Mouse (Mus musculus): ENCODE data around the gene Mrpl14. TPM values are rescaled to one million over a fixed set of nuclear protein-coding genes. Genes with fewer than 3 reads are reported as not detected.

The Mrpl14 gene
- polyA plus RNA-seq, 1 experiment from 2014 or later, result 102 TPM

DNA sequence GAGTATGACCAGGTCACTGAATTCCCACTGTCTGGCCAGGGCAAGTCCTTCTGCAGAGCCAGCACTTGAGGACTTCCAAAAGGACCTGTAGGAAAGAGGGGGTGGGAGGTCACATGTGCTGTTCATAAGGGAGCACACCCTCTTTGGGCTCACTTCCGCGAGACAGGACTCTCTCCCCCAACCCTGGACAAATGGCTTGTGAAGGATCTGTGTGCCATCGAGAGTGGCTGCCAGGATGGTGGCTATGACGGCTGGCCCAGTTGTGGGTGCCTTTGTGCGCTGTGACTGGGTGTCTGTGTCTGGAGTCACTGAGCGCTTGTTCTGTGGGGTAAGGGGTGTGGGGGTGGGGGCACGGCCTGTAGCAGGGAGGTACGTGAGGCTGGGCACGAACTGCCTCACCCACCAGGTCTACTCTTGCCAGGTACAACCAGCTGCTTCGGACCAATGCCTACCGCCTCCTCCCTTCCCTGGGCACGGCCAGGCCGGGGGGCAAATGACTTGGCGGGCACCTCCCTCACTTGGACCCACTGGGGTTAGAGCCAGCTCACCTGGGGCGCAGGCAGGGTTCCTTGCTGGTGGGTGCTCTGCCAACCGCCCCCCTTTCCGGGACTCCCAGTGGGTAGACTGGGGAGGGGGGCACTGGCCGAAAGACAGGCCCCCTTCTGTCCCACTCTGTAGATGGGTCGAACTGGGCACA lies 47.1 kb downstream of the Mrpl14 start:
- no peak for DNase-seq (ENCODE audit: low spot score)
- H3K4me1 ChIP-seq (ENCODE audit: control insufficient read depth, insufficient read depth, low read length), result peaks cover 27% of the 10 kb centered on the region
- H3K27ac ChIP-seq (ENCODE audit: low read depth, low read length), result no peak overlapping the region

DNA sequence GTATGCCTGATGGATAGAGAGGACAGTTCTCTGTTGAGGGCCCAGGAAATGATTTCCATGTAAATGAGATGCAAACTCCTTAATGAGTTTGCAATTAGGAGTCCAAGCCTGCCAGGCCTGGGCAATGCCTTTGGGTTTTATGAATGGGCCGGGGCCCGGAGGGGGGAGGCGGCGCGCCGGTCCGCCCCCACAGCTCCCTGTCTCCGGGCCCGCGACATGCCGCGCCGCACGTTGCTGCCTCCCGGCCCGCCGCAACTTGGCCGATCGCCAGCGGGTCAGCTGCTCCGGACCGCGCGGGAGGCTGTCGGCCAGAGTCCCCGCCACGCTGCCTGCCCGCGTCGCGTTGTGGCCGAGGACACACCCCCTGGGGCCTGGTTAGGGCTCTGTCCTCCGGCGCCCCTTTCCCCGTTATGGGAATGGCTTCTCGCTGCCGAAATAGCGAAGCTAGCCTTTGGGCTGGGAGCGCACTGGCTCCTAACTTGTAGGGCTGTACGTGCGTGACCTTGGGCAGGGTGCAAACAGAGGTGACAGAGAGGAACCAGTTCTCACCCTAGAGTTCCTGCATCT lies 47.7 kb downstream of the Mrpl14 start, which contains the start of gene 1600014C23Rik:
Gene 1600014C23Rik (minus strand): TSS at position 110 of the 567 bp plus-strand sequence.
- Histone ChIP-seq H3K9me3 (ENCODE audit: control insufficient read depth, low read length) (no peaks in the 10 kb centered on the region; the same call in 1 of the 2 replicates), H3K27me3 (ENCODE audit: control insufficient read depth, insufficient read depth, low read length) (peaks cover 3% of the 10 kb centered on the region; the same call in 1 of the 2 replicates), H3K4me1 (ENCODE audit: control insufficient read depth, insufficient read depth, low read length) (peaks cover 27% of the 10 kb centered on the region), H3K4me2 (ENCODE audit: low read depth) (peak within 1 kb of the TSS; percentile 66), H3K4me3 (ENCODE audit: low read depth, low read length) (peak within 1 kb of the TSS; percentile 19), H3K36me3 (ENCODE audit: control insufficient read depth, insufficient read depth, low read length) (no peaks in the 10 kb centered on the region), H3K27ac (ENCODE audit: low read depth, low read length) (no peak within 1 kb of the TSS), H3K9ac (ENCODE audit: low read length) (peak within 1 kb of the TSS; percentile 44)
- ATAC-seq (ENCODE audit: insufficient read depth, low FRiP score, low TSS enrichment), result peak; percentile 39
- WGBS, result 2% methylated on average over 41 of the region's 41 CpGs
- peak; percentile 68 for DNase-seq (ENCODE audit: low spot score)

More for the DNA sequence above, 47.1 kb downstream of the Mrpl14 start:
- peak overlapping the region; percentile 44 for H3K9ac ChIP-seq (ENCODE audit: low read length)
- peak overlapping the region; percentile 19 for H3K4me3 ChIP-seq (ENCODE audit: low read depth, low read length)
- no peaks in the 10 kb centered on the region; the same call in 1 of the 2 replicates for H3K9me3 ChIP-seq (ENCODE audit: control insufficient read depth, low read length)
- ATAC-seq (ENCODE audit: insufficient read depth, low FRiP score, low TSS enrichment), result no peak; the same call in 1 of the 2 replicates
- H3K27me3 ChIP-seq (ENCODE audit: control insufficient read depth, insufficient read depth, low read length), result peaks cover 3% of the 10 kb centered on the region; the same call in 1 of the 2 replicates
- H3K4me2 ChIP-seq (ENCODE audit: low read depth), result peak overlapping the region; percentile 66
- no peaks in the 10 kb centered on the region for H3K36me3 ChIP-seq (ENCODE audit: control insufficient read depth, insufficient read depth, low read length)
- WGBS, result 66% methylated on average over 19 of the region's 19 CpGs

DNA sequence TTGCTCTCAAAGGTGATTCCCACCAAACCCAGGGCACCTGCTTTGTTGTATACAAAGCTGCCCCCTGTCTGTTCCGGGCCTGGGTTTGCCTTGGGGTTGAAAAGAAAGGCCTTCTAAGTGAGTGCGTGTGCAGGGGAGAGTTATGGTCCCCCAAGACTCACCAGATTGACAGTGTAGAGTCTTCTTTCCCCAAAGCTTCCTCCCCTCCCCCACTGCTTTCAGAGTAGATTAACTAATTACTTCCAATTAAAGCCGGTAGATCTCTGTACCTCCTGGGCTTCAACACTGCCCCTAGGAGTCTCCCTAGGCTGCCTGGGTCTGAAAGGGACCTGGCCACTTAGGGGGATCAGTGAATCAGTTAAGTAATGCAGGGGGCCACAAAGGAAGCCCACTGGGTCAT lies 48.2 kb downstream of the Mrpl14 start:
- 14% methylated on average over 3 of the region's 3 CpGs for WGBS

DNA sequence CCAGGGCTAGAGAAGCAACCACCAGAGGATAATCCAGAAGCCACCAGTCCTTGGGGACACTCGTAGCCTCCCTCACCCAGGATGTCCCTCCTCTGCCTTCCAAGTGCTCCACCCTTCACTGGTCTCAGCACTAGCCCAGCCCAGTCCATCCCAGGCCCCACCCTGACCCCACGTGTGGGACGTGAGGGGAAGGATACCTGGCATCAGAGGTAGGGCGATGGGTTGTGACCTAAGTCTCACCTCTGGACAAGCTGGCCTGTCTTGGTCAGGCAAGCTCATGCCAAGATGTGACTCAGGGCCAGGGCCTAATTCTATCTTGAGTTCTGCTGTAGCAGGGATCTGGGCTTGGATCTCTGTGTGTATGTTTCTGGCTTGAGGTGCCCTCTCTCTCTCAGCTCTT lies 48.8 kb downstream of the Mrpl14 start:
- H3K4me3 ChIP-seq (ENCODE audit: low read depth, low read length), result no peak overlapping the region
- H3K27ac ChIP-seq (ENCODE audit: low read depth, low read length), result no peak overlapping the region
- H3K4me2 ChIP-seq (ENCODE audit: low read depth), result no peak overlapping the region
- H3K36me3 ChIP-seq (ENCODE audit: control insufficient read depth, insufficient read depth, low read length), result no peaks in the 10 kb centered on the region
- no peak overlapping the region for H3K9ac ChIP-seq (ENCODE audit: low read length)
- 77% methylated on average over 4 of the region's 4 CpGs for WGBS
- H3K9me3 ChIP-seq (ENCODE audit: control insufficient read depth, low read length), result no peaks in the 10 kb centered on the region; the same call in 1 of the 2 replicates
- no peak for ATAC-seq (ENCODE audit: insufficient read depth, low FRiP score, low TSS enrichment)
- peaks cover 27% of the 10 kb centered on the region for H3K4me1 ChIP-seq (ENCODE audit: control insufficient read depth, insufficient read depth, low read length)
- DNase-seq (ENCODE audit: low spot score), result no peak
- H3K27me3 ChIP-seq (ENCODE audit: control insufficient read depth, insufficient read depth, low read length), result peaks cover 3% of the 10 kb centered on the region; the same call in 1 of the 2 replicates

More for the DNA sequence above, 48.2 kb downstream of the Mrpl14 start:
- Histone ChIP-seq H3K4me3 (ENCODE audit: low read depth, low read length) (peak overlapping the region; percentile 19; the same call in 1 of the 2 replicates), H3K27me3 (ENCODE audit: control insufficient read depth, insufficient read depth, low read length) (peaks cover 3% of the 10 kb centered on the region; the same call in 1 of the 2 replicates), H3K36me3 (ENCODE audit: control insufficient read depth, insufficient read depth, low read length) (no peaks in the 10 kb centered on the region), H3K9me3 (ENCODE audit: control insufficient read depth, low read length) (no peaks in the 10 kb centered on the region; the same call in 1 of the 2 replicates), H3K4me2 (ENCODE audit: low read depth) (peak overlapping the region; percentile 66), H3K27ac (ENCODE audit: low read depth, low read length) (no peak overlapping the region), H3K9ac (ENCODE audit: low read length) (peak overlapping the region; percentile 44), H3K4me1 (ENCODE audit: control insufficient read depth, insufficient read depth, low read length) (peaks cover 27% of the 10 kb centered on the region)
- no peak for ATAC-seq (ENCODE audit: insufficient read depth, low FRiP score, low TSS enrichment)
- DNase-seq (ENCODE audit: low spot score), result no peak

DNA sequence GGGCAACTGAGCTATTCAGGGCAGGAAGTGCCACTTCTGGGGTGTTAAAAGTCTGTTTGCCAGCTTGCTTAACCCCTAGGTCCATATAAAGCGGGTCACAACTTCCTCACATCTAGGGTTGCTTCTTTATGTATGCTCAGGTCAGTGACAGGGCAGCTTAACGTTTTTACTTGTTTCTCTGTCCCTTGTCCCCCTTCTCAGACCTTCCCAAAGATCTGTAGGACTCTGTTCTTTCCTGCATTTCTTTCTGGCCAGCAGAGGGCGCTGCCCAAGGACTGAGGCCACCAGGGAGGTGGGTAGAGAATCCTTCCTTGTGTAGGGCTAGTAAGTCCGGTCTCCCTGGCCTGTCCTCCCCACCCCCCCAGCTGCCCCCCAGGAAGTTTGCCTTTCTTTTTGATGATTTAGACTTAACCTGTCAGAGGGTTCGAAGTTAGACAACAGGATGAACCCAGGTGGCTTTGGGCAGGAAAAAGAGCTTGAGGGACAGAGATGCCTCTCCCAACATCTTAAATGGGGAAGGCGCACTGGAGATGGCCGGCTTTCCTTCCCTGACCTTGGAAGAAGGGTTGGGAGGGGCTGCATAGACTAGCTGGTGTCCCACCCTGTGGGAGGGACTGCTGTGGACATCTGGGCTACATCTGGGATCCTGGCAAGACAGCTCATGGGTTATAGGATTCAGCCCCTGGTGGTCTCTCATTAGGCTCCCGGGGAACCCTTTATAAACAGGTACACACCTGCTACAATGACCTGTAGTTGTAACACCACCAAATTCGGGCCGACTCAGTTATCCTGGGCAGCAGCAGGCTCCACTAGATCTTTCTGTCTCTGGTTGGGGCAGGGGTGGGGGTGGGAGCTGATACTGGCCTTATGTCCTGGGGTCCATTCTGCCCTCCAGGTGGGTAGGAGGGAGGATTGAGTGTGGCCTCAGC lies 49.5 kb downstream of the Mrpl14 start:
- Histone ChIP-seq H3K27ac (ENCODE audit: low read depth, low read length) (peak overlapping the region; percentile 62), H3K27me3 (ENCODE audit: control insufficient read depth, insufficient read depth, low read length) (peaks cover 3% of the 10 kb centered on the region; the same call in 1 of the 2 replicates), H3K9ac (ENCODE audit: low read length) (peak overlapping the region; percentile 66), H3K4me1 (ENCODE audit: control insufficient read depth, insufficient read depth, low read length) (peaks cover 27% of the 10 kb centered on the region), H3K9me3 (ENCODE audit: control insufficient read depth, low read length) (no peaks in the 10 kb centered on the region), H3K4me3 (ENCODE audit: low read depth, low read length) (peak overlapping the region; percentile 40), H3K36me3 (ENCODE audit: control insufficient read depth, insufficient read depth, low read length) (no peaks in the 10 kb centered on the region), H3K4me2 (ENCODE audit: low read depth) (peak overlapping the region; percentile 69)
- 0 out of 2 replicates have a peak, but pooled peaks have one; percentile 4 for ATAC-seq (ENCODE audit: insufficient read depth, low FRiP score, low TSS enrichment)
- 6% methylated on average over 10 of the region's 10 CpGs for WGBS
- peak; percentile 90 for DNase-seq (ENCODE audit: low spot score)

DNA sequence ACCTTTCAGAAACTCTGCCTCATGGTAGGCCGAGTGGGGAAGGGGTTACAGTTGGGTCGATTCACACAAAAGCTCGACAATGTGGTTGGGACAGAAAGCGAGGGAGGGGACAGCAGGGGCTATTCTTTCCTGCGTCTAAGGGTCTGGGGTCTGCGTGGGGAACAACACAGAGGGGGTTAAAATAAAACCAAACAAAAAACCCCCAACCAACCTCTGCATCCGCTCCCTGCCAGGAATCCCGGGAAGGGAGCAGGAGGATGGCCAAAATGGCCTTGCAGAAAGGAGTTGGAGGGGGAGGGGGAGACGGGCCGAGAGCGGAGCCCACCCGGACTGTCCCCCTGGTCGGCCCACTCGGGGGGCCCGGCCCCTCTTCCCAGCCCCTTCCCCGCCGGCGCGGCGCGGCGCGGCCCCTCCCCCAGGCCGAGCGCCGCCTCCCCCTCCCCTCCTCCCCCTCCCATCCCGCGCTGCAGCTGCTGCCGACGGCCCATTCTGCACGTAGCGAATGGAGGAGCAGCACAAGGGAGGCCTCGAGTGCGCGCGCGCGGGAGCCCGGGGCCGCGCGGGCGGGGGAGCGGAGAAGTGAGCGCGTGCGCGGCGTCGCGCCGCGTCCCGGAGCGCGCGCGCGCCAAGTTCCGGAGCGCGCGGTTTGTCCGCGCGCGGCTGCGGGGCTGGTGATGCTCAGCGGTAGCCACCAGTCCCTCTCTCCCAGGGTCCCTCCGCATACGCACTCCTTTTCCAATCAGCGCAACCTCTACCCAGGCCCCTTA lies 50.4 kb downstream of the Mrpl14 start:
- WGBS, result under 1% methylated on average over 53 of the region's 72 CpGs
- ATAC-seq (ENCODE audit: insufficient read depth, low FRiP score, low TSS enrichment), result peak; percentile 71

DNA sequence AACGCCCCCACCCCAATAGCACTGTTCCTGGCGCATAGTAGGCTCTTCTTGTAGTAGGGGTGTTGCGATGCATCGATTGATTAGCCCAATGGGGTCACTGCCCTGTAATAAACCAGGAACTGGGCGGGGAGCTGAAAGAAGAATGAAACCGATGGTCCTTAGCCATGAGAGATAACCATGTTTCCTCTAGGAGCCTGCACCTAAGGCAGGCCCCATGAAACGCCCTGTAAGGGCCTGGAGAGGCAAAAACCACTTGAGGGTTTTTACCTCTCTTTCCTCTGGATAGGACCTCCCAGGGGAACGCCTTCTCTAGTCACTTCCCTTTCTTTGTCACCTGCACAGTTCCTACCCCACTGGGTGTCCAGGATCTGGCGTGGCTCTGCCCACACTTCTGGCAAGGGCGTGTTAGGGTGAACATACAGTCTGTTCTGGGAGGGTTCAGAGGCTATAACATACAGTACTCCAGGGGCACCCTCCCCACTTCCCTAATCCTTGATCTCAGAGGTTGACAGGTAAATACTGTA lies 51.0 kb downstream of the Mrpl14 start:
- H3K4me3 ChIP-seq (ENCODE audit: low read depth, low read length), result peak overlapping the region; percentile 40
- peak overlapping the region; percentile 66 for H3K9ac ChIP-seq (ENCODE audit: low read length)
- H3K27ac ChIP-seq (ENCODE audit: low read depth, low read length), result peak overlapping the region; percentile 62
- peaks cover 27% of the 10 kb centered on the region for H3K4me1 ChIP-seq (ENCODE audit: control insufficient read depth, insufficient read depth, low read length)
- 14% methylated on average over 10 of the region's 10 CpGs for WGBS
- H3K27me3 ChIP-seq (ENCODE audit: control insufficient read depth, insufficient read depth, low read length), result peaks cover 3% of the 10 kb centered on the region; the same call in 1 of the 2 replicates
- no peaks in the 10 kb centered on the region for H3K9me3 ChIP-seq (ENCODE audit: control insufficient read depth, low read length)
- ATAC-seq (ENCODE audit: insufficient read depth, low FRiP score, low TSS enrichment) (peak; percentile 3; the same call in 1 of the 2 replicates), DNase-seq (ENCODE audit: low spot score) (no peak)
- H3K4me2 ChIP-seq (ENCODE audit: low read depth), result peak overlapping the region; percentile 69
- H3K36me3 ChIP-seq (ENCODE audit: control insufficient read depth, insufficient read depth, low read length), result no peaks in the 10 kb centered on the region

More for the DNA sequence above, 50.4 kb downstream of the Mrpl14 start:
- H3K27ac ChIP-seq (ENCODE audit: low read depth, low read length), result peak overlapping the region; percentile 62
- no peaks in the 10 kb centered on the region for H3K36me3 ChIP-seq (ENCODE audit: control insufficient read depth, insufficient read depth, low read length)
- H3K27me3 ChIP-seq (ENCODE audit: control insufficient read depth, insufficient read depth, low read length), result peaks cover 3% of the 10 kb centered on the region; the same call in 1 of the 2 replicates
- H3K4me1 ChIP-seq (ENCODE audit: control insufficient read depth, insufficient read depth, low read length), result peaks cover 27% of the 10 kb centered on the region
- H3K9me3 ChIP-seq (ENCODE audit: control insufficient read depth, low read length), result no peaks in the 10 kb centered on the region
- peak overlapping the region; percentile 40 for H3K4me3 ChIP-seq (ENCODE audit: low read depth, low read length)
- H3K4me2 ChIP-seq (ENCODE audit: low read depth), result peak overlapping the region; percentile 69
- DNase-seq (ENCODE audit: low spot score), result peak; percentile 96
- peak overlapping the region; percentile 66 for H3K9ac ChIP-seq (ENCODE audit: low read length)

Data from neural tube, embryonic 11.5 days (tissue).